Mouse (Mus musculus): ENCODE results near the gene Adgrb3. TPM values are rescaled to one million over a fixed set of nuclear protein-coding genes. Genes with fewer than 3 reads are reported as not detected.

Gene Adgrb3
- polyA plus RNA-seq, 1 experiment, result not detected

GRCm38 (mm10) chr1:25491503-25491902, 338.0 kb downstream of the Adgrb3 start:
- TF ChIP-seq GATA1 (IDR thresholded peaks at IDR 0.05; ENCODE audit: low read length), result no peak

DNA sequence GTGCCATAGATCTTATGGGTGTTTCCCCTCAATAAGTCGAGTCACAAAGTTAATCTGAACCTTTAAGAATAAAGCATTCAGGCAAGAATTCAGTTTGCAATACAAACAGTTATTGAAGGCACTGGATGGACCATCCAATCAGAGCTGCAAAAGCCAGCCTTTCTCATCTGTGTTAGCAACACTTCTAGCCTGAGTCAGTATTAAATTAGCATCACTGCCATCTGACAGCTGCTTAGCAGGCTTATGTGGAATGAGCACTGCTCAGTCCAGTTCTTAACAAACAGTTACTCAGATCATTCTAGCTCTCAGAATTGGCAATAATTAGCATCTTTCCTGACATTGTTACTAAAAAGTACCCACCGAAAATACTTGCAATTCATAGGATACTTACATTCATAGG, 339.3 kb downstream of the Adgrb3 start:
- TF ChIP-seq GATA1 (IDR thresholded peaks at IDR 0.05; ENCODE audit: low read length), result no peak

- no peak for TF ChIP-seq GATA1 (IDR thresholded peaks at IDR 0.05; ENCODE audit: low read length)
Observed at GRCm38 (mm10) chr1:25475699-25476098, 353.8 kb downstream of the Adgrb3 start.

DNA sequence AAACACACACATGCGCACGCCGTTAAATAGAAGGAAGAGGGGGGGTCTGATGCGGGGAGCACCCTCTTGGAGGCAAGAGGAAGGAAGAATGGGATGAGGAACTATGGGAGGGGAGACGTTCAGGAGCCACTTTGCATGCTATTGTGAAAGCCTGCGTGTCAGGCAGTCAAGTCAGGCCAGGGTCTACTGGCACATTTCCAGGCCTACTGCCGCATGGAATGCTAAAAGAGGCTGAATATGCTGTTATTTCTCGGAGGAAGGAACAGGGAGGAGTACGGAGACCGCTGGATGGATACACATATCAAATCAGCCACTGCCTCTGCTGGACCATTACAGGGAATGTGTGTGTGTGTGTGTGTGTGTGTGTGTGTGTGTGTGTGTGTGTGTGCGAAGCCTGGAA, 355.0 kb downstream of the Adgrb3 start:
- no peak for TF ChIP-seq GATA1 (IDR thresholded peaks at IDR 0.05; ENCODE audit: low read length)

GRCm38 (mm10) chr1:25462612-25463011, 366.9 kb downstream of the Adgrb3 start:
- no peak for TF ChIP-seq GATA1 (IDR thresholded peaks at IDR 0.05; ENCODE audit: low read length)

DNA sequence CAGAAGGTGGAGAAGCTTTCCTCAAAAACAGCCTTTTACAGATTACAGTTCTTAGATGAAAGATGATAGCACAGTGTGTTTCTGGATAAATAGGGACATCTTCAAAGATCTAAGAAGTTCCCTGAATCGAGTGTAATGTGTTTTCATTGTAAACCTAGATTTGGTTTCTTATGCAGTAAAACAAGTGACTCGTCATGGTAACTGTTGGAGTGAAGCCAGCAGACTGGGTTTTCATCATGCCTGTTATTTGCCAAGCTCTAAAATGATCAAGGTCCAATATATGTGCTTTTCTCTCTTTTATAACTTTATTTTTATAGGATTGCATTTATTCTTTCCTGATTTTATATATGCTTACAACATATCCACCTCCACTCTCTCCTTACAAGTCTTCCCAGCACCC, 394.0 kb downstream of the Adgrb3 start:
- no peak for TF ChIP-seq GATA1 (IDR thresholded peaks at IDR 0.05; ENCODE audit: low read length)

- TF ChIP-seq GATA1 (IDR thresholded peaks at IDR 0.05; ENCODE audit: low read length), result no peak
Observed at GRCm38 (mm10) chr1:25430219-25430862, 399.2 kb downstream of the Adgrb3 start.

GRCm38 (mm10) chr1:25420701-25421100, 408.8 kb downstream of the Adgrb3 start:
- no peak for TF ChIP-seq GATA1 (IDR thresholded peaks at IDR 0.05; ENCODE audit: low read length)

DNA sequence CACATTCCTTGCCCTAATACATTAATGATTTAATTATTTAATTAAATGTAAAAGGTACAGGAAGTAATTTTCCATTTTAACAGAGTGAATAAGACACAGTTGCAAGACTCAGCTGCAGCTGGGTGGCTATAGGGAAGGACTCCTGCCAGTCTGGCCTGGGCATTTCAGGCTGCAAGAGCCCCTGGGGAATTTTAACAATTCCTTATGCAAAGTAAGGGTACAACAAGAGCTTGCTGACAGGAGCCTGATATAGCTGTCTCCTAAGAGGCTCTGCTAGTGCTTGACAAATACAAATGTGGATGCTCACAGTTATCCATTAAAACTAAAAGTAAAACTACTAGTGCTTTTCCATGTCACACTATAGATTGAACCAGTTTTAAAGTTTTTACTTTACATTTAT, 410.1 kb downstream of the Adgrb3 start:
- TF ChIP-seq GATA1 (IDR thresholded peaks at IDR 0.05; ENCODE audit: low read length), result no peak

- no peak for TF ChIP-seq GATA1 (IDR thresholded peaks at IDR 0.05; ENCODE audit: low read length)
Observed at GRCm38 (mm10) chr1:25415084-25415483, 414.4 kb downstream of the Adgrb3 start.

GRCm38 (mm10) chr1:25364186-25364585, 465.3 kb downstream of the Adgrb3 start:
- no peak for TF ChIP-seq GATA1 (IDR thresholded peaks at IDR 0.05; ENCODE audit: low read length)

DNA sequence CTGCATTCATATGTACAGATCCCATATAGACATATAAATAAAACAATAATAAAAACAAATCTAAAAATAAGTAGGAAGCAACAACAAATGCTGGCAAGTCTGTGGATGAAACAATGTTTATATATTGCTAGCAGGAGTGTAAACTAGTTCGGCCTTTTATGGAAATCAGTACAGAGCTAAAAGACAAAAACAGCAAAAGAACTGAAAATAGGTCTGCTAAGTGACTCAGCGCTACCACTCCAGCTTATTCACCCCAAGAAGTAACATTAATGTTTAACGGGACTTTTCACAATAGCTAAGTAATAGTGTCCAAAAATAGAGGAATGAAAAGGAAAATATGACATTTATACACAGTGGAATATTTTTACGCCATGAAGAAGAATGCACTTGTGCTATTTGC, 471.0 kb downstream of the Adgrb3 start:
- TF ChIP-seq GATA1 (IDR thresholded peaks at IDR 0.05; ENCODE audit: low read length), result no peak

GRCm38 (mm10) chr1:25355486-25355885, 474.0 kb downstream of the Adgrb3 start:
- no peak for TF ChIP-seq GATA1 (IDR thresholded peaks at IDR 0.05; ENCODE audit: low read length)

- no peak for TF ChIP-seq GATA1 (IDR thresholded peaks at IDR 0.05; ENCODE audit: low read length)
Observed at GRCm38 (mm10) chr1:25344876-25345275, 484.6 kb downstream of the Adgrb3 start.

DNA sequence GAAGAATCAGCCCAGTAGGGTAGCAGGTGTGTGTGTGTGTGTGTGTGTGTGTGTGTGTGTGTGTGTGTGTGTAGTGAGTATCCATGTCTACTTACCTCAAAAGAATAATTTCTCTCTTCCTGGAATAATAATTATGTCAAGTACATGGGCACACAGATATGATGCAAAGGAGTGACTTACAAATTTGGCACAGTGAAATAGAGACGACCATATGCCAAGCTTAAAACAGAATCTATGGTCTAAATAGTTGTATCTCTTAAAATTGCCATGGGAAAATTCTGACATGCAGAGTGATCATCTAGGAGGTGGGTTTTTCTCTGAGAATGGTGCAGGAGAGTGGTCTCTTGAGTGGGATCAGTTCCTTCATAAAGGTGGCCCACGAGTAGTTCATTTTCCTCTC, 504.1 kb downstream of the Adgrb3 start:
- TF ChIP-seq GATA1 (IDR thresholded peaks at IDR 0.05; ENCODE audit: low read length), result no peak

GRCm38 (mm10) chr1:25317142-25317541, 512.4 kb downstream of the Adgrb3 start:
- no peak for TF ChIP-seq GATA1 (IDR thresholded peaks at IDR 0.05; ENCODE audit: low read length)

- TF ChIP-seq GATA1 (IDR thresholded peaks at IDR 0.05; ENCODE audit: low read length), result no peak
Observed at GRCm38 (mm10) chr1:25312344-25312743, 517.2 kb downstream of the Adgrb3 start.

DNA sequence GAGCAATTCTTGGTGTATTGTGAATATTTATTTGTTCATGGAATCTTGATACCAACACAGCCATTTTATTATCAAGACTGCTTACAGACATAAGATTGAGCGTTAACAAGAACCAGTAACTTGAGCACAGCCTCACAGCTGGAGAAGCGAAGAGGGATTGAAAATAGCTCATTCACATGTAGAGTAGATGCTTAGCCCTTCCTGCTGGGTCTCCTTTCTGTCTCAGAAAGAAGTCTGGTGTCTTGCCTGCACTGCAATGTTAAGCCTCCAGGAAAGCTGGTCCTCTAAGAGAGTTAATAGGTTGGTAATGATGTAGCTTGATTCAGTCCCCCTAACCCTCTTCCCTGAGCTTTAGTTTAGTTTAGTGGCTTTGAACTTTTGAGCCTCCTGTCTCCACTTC, 519.4 kb downstream of the Adgrb3 start:
- TF ChIP-seq GATA1 (IDR thresholded peaks at IDR 0.05; ENCODE audit: low read length), result no peak
